Mouse (Mus musculus) c-Kit-positive CD71-positive TER-119-negative erythroid progenitor cells, embryonic 14.5 days (primary cell): ENCODE results near the gene Lsm3.

Experiments used
- DNase-seq: peaks from one replicate; pipeline ENCODE4 v3.0.0-alpha.2; 2013; ENCODE audit warnings: low read depth

Lsm3 gene

DNA sequence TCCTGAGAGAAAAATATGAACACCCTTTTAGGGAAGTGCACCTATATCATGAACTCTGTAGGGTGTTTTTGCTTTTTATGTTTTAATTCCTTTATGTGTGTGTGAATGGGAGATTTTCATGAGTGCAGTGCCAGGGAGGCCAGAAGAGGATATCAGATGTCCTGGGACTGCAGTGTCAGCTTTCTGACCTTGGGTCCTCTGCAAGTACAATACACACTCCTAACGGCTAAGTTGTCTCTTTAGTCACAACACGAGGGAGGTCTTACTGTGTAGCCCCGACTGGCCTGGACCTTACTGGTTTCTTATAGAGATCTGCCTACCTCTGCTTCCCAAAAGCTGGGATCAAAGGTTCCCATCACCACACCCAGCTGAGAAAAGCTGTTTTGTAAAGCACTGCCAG lies 37.0 kb downstream of the Lsm3 start:
- DNase-seq = no peak

DNA sequence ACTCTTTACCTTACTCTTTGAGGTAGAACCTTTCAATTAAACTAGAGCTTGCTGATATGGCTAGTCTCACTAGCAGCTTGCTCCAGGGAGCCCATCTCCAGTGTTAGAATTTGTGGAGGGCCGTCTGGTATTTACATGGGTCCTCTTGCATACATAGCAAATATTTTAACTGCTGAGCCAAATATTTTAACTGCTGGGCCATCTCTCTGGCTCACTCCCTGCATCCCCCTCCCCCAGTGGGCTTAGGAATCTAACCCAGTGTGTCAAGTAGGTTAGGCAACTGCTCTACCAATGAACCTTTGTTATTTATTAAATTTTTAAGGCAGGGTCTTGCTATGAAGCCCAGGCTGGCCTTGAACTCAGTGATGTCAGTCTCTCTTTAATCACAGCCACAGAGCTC lies 42.8 kb downstream of the Lsm3 start:
- no peak for DNase-seq

DNA sequence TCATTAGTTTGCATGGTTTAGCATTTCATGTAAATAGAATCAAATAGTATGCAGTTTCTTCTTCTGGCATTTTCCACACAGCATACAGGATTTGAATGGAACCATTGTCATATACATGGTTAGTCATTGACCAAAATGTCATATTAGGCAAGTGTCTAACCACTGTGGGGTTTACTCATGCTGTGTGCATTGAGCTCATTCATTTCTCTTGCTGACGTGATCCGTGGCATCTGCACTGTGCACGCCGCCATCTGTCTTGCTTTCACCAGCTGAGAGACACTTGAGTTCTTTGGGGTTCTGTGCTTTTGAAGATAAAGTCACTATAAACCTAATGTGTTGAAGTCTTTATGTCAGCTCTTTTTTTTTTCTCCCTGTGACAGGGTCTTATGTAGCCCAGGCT lies 43.6 kb downstream of the Lsm3 start:
- no peak for DNase-seq

DNA sequence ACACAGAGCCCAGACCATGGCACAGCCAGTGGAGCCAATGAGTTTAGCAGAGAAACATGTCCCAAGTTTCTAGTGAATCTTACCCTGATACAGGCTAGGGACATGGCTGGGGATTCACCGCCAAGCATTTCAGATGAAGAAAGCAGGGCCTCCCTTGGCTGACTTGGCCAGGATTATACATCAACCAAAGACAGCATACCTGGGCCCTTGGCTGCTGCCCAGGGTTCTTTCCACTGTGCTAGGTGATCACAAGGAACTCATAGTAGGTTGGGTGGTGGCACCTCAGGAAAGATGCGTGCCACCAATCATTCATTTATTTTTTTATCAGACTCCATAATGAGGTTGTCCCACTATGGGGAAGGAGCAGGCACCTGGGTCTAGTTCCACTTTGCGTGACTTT lies 44.5 kb downstream of the Lsm3 start:
- DNase-seq = no peak

DNA sequence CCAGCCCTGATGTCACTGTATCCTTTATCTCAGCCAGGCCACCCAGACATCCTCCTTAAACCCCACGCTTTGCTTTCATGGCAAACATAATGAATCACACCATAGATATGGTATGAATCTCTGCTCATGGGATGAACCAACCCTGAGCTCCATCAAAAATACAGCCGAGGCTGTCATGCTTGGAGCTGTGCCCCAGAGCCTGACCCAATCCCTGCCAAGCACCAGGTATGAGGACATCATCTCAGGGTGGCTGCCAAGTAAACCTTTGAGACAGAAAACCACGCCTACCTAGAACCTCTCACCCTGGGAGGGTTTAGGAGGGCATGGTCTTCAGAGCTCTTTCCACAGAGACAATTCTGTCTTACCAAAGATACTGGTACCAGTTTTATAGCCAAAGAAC lies 47.3 kb downstream of the Lsm3 start:
- DNase-seq = no peak

DNA sequence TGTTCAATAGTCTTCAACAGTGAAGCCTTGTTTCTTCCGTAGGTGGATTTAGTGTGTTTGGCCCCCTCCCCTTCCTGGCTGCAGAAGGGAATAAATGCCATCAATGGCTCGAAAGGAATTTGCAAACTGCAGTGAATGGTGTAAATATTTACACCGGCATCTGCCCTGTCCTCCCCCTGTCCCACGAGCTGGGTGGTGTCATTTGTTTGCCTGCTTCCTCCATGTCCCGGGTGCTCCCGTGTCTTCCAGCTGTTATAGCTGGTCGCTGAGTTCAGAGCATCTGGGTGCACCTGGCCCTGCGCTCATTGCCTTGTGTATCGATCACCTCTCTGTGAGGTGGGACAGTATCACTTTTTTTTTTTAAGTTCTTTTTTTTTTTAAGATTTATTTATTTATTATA lies 50.7 kb downstream of the Lsm3 start:
- DNase-seq = no peak
